Mouse (Mus musculus) natural killer cell, adult 2 months (primary cell): ENCODE data around the gene Rab31.

Experiments
- DNase-seq, 2 experiments: peaks; one replicate each; pipeline ENCODE4 v3.0.0; 2022; ENCODE audit warnings: low spot score in 2 of 2

The Rab31 gene

GRCm38 (mm10) chr17:65666388-65667161 is 106.0 kb downstream of the Rab31 start:
- DNase-seq, result no peak

GRCm38 (mm10) chr17:65665786-65666387 is 106.7 kb downstream of the Rab31 start:
- DNase-seq, result no peak

- DNase-seq, result no peak
Observed at GRCm38 (mm10) chr17:65663329-65664078, 109.0 kb downstream of the Rab31 start.

GRCm38 (mm10) chr17:65662662-65663061 is 109.9 kb downstream of the Rab31 start:
- no peak for DNase-seq

GRCm38 (mm10) chr17:65658416-65658815 is 114.1 kb downstream of the Rab31 start:
- no peak for DNase-seq

- DNase-seq, result no peak
Observed at GRCm38 (mm10) chr17:65657958-65658357, 114.6 kb downstream of the Rab31 start.

- DNase-seq, result no peak
Observed at GRCm38 (mm10) chr17:65656731-65657130, 115.8 kb downstream of the Rab31 start.

- no peak for DNase-seq
Observed at GRCm38 (mm10) chr17:65656076-65656475, 116.5 kb downstream of the Rab31 start.

GRCm38 (mm10) chr17:65655608-65656007 is 116.9 kb downstream of the Rab31 start:
- no peak for DNase-seq

- no peak for DNase-seq
Observed at GRCm38 (mm10) chr17:65650598-65650997, 122.0 kb downstream of the Rab31 start.

- no peak for DNase-seq
Observed at GRCm38 (mm10) chr17:65649175-65649493, 123.4 kb downstream of the Rab31 start.

- no peak for DNase-seq
Observed at GRCm38 (mm10) chr17:65648371-65649174, 124.0 kb downstream of the Rab31 start.

- DNase-seq, result no peak
Observed at GRCm38 (mm10) chr17:65647961-65648360, 124.6 kb downstream of the Rab31 start.

GRCm38 (mm10) chr17:65647226-65647625 is 125.3 kb downstream of the Rab31 start:
- no peak for DNase-seq

- DNase-seq, result no peak
Observed at GRCm38 (mm10) chr17:65643579-65643978, 129.0 kb downstream of the Rab31 start.

- DNase-seq, result no peak
Observed at GRCm38 (mm10) chr17:65643051-65643521, 129.5 kb downstream of the Rab31 start.

- DNase-seq, result no peak
Observed at GRCm38 (mm10) chr17:65642578-65642991, 130.0 kb downstream of the Rab31 start.

- no peak for DNase-seq
Observed at GRCm38 (mm10) chr17:65641734-65642218, 130.8 kb downstream of the Rab31 start, which contains the start of gene Txndc2. Gene Txndc2 (minus strand): TSS chr17:65642168.

GRCm38 (mm10) chr17:65639144-65639543 is 133.4 kb downstream of the Rab31 start:
- DNase-seq, result no peak

GRCm38 (mm10) chr17:65635715-65636360 is 136.7 kb downstream of the Rab31 start:
- no peak for DNase-seq

GRCm38 (mm10) chr17:65629943-65630342 is 142.6 kb downstream of the Rab31 start:
- no peak for DNase-seq
